Mouse (Mus musculus): Measurements from ENCODE around the gene Pafah1b2. TPM values are rescaled to one million over a fixed set of nuclear protein-coding genes. Genes with fewer than 3 reads are reported as not detected.

Pafah1b2 gene
- polyA plus RNA-seq, 1 experiment from 2014 or later: 291 TPM

GRCm38 (mm10) chr9:46038786-46039185 is 26.3 kb upstream of the Pafah1b2 start:
- no peaks in the 10 kb centered on the region for H3K4me1 ChIP-seq
- 94% methylated on average over 13 of the region's 13 CpGs for WGBS
- H3K27me3 ChIP-seq: no peaks in the 10 kb centered on the region
- peaks cover 5% of the 10 kb centered on the region for H3K36me3 ChIP-seq
- H3K27ac ChIP-seq (replicated peaks): no peak overlapping the region
- H3K9me3 ChIP-seq: no peaks in the 10 kb centered on the region
- ATAC-seq (ENCODE audit: low FRiP score, low read depth): no peak
- H3K4me3 ChIP-seq: no peak overlapping the region
- H3K4me2 ChIP-seq (replicated peaks): no peak overlapping the region
- no peak overlapping the region for H3K9ac ChIP-seq (replicated peaks)

GRCm38 (mm10) chr9:46036881-46037280 is 24.4 kb upstream of the Pafah1b2 start:
- Histone ChIP-seq H3K4me2 (replicated peaks) (no peak overlapping the region), H3K4me1 (no peaks in the 10 kb centered on the region), H3K9ac (replicated peaks) (no peak overlapping the region), H3K27me3 (no peaks in the 10 kb centered on the region), H3K4me3 (no peak overlapping the region), H3K9me3 (no peaks in the 10 kb centered on the region), H3K36me3 (peaks cover 5% of the 10 kb centered on the region), H3K27ac (replicated peaks) (no peak overlapping the region)
- no peak for ATAC-seq (ENCODE audit: low FRiP score, low read depth)
- WGBS: 94% methylated on average over 8 of the region's 8 CpGs

GRCm38 (mm10) chr9:46035290-46035871 is 22.9 kb upstream of the Pafah1b2 start:
- 77% methylated on average over 9 of the region's 9 CpGs for WGBS
- Histone ChIP-seq H3K4me1 (no peaks in the 10 kb centered on the region), H3K27me3 (no peaks in the 10 kb centered on the region), H3K4me2 (replicated peaks) (no peak overlapping the region), H3K4me3 (no peak overlapping the region), H3K36me3 (peaks cover 5% of the 10 kb centered on the region), H3K9ac (replicated peaks) (no peak overlapping the region), H3K9me3 (no peaks in the 10 kb centered on the region), H3K27ac (replicated peaks) (no peak overlapping the region)
- no peak for ATAC-seq (ENCODE audit: low FRiP score, low read depth)

- no peaks in the 10 kb centered on the region for H3K27me3 ChIP-seq
- H3K36me3 ChIP-seq: no peaks in the 10 kb centered on the region
- no peak overlapping the region for H3K4me3 ChIP-seq
- ATAC-seq (ENCODE audit: low FRiP score, low read depth): no peak
- H3K27ac ChIP-seq (replicated peaks): no peak overlapping the region
- 89% methylated on average over 3 of the region's 3 CpGs for WGBS
- no peak overlapping the region for H3K9ac ChIP-seq (replicated peaks)
- H3K4me1 ChIP-seq: peaks cover 8% of the 10 kb centered on the region; the same call in 1 of the 2 replicates
- no peaks in the 10 kb centered on the region for H3K9me3 ChIP-seq
- H3K4me2 ChIP-seq (replicated peaks): no peak overlapping the region
Observed at GRCm38 (mm10) chr9:46033862-46034261, 21.4 kb upstream of the Pafah1b2 start.

GRCm38 (mm10) chr9:46033058-46033457 is 20.6 kb upstream of the Pafah1b2 start:
- H3K4me2 ChIP-seq (replicated peaks): no peak overlapping the region
- no peak overlapping the region for H3K9ac ChIP-seq (replicated peaks)
- no peak overlapping the region for H3K4me3 ChIP-seq
- no peaks in the 10 kb centered on the region for H3K27me3 ChIP-seq
- H3K27ac ChIP-seq (replicated peaks): no peak overlapping the region
- ATAC-seq (ENCODE audit: low FRiP score, low read depth): no peak
- H3K4me1 ChIP-seq: peaks cover 11% of the 10 kb centered on the region; the same call in 1 of the 2 replicates
- no peaks in the 10 kb centered on the region for H3K36me3 ChIP-seq
- 100% methylated on average over 1 of the region's 1 CpGs for WGBS
- H3K9me3 ChIP-seq: no peaks in the 10 kb centered on the region

GRCm38 (mm10) chr9:46032190-46032589 is 19.7 kb upstream of the Pafah1b2 start:
- H3K27ac ChIP-seq (replicated peaks): no peak overlapping the region
- no peaks in the 10 kb centered on the region for H3K9me3 ChIP-seq
- WGBS: 82% methylated on average over 6 of the region's 6 CpGs
- no peaks in the 10 kb centered on the region for H3K36me3 ChIP-seq
- H3K4me3 ChIP-seq: no peak overlapping the region
- no peak overlapping the region for H3K4me2 ChIP-seq (replicated peaks)
- ATAC-seq (ENCODE audit: low FRiP score, low read depth): no peak
- peaks cover 15% of the 10 kb centered on the region; the same call in 1 of the 2 replicates for H3K4me1 ChIP-seq
- no peak overlapping the region for H3K9ac ChIP-seq (replicated peaks)
- no peaks in the 10 kb centered on the region for H3K27me3 ChIP-seq

- Histone ChIP-seq H3K4me3 (no peak overlapping the region), H3K4me1 (peaks cover 15% of the 10 kb centered on the region; the same call in 1 of the 2 replicates), H3K27me3 (no peaks in the 10 kb centered on the region), H3K36me3 (no peaks in the 10 kb centered on the region), H3K27ac (replicated peaks) (no peak overlapping the region), H3K4me2 (replicated peaks) (no peak overlapping the region), H3K9me3 (no peaks in the 10 kb centered on the region), H3K9ac (replicated peaks) (no peak overlapping the region)
- 86% methylated on average over 6 of the region's 6 CpGs for WGBS
- ATAC-seq (ENCODE audit: low FRiP score, low read depth): no peak
Observed at GRCm38 (mm10) chr9:46030968-46031367, 18.5 kb upstream of the Pafah1b2 start.

GRCm38 (mm10) chr9:46030184-46030583 is 17.7 kb upstream of the Pafah1b2 start:
- no peak for ATAC-seq (ENCODE audit: low FRiP score, low read depth)
- H3K36me3 ChIP-seq: no peaks in the 10 kb centered on the region
- 84% methylated on average over 5 of the region's 5 CpGs for WGBS

GRCm38 (mm10) chr9:46029534-46029933 is 17.0 kb upstream of the Pafah1b2 start:
- no peak overlapping the region for H3K27ac ChIP-seq (replicated peaks)
- no peaks in the 10 kb centered on the region for H3K27me3 ChIP-seq
- WGBS: 78% methylated on average over 6 of the region's 6 CpGs
- ATAC-seq (ENCODE audit: low FRiP score, low read depth): no peak
- H3K4me2 ChIP-seq (replicated peaks): no peak overlapping the region
- H3K36me3 ChIP-seq: no peaks in the 10 kb centered on the region
- no peaks in the 10 kb centered on the region for H3K9me3 ChIP-seq
- no peak overlapping the region for H3K4me3 ChIP-seq
- peaks cover 15% of the 10 kb centered on the region; the same call in 1 of the 2 replicates for H3K4me1 ChIP-seq
- H3K9ac ChIP-seq (replicated peaks): no peak overlapping the region

More at GRCm38 (mm10) chr9:46030184-46030583, 17.7 kb upstream of the Pafah1b2 start:
- Histone ChIP-seq H3K4me3 (no peak overlapping the region), H3K4me1 (peaks cover 15% of the 10 kb centered on the region; the same call in 1 of the 2 replicates), H3K27ac (replicated peaks) (no peak overlapping the region), H3K27me3 (no peaks in the 10 kb centered on the region), H3K4me2 (replicated peaks) (no peak overlapping the region), H3K9ac (replicated peaks) (no peak overlapping the region), H3K9me3 (no peaks in the 10 kb centered on the region)

GRCm38 (mm10) chr9:46027994-46028393 is 15.5 kb upstream of the Pafah1b2 start:
- no peak for ATAC-seq (ENCODE audit: low FRiP score, low read depth)
- Histone ChIP-seq H3K9me3 (no peaks in the 10 kb centered on the region), H3K4me2 (replicated peaks) (no peak overlapping the region), H3K36me3 (no peaks in the 10 kb centered on the region), H3K27ac (replicated peaks) (no peak overlapping the region), H3K4me3 (no peak overlapping the region), H3K27me3 (no peaks in the 10 kb centered on the region), H3K4me1 (peaks cover 15% of the 10 kb centered on the region; the same call in 1 of the 2 replicates), H3K9ac (replicated peaks) (no peak overlapping the region)
- WGBS: 25% methylated on average over 8 of the region's 8 CpGs

- Histone ChIP-seq H3K27ac (replicated peaks) (no peak overlapping the region), H3K9me3 (no peaks in the 10 kb centered on the region), H3K9ac (replicated peaks) (no peak overlapping the region), H3K4me3 (no peak overlapping the region), H3K4me2 (replicated peaks) (no peak overlapping the region), H3K36me3 (no peaks in the 10 kb centered on the region), H3K27me3 (no peaks in the 10 kb centered on the region), H3K4me1 (peaks cover 15% of the 10 kb centered on the region; the same call in 1 of the 2 replicates)
- no peak for ATAC-seq (ENCODE audit: low FRiP score, low read depth)
- 89% methylated on average over 9 of the region's 9 CpGs for WGBS
Observed at GRCm38 (mm10) chr9:46026058-46026849, 13.8 kb upstream of the Pafah1b2 start.

- no peak overlapping the region for H3K9ac ChIP-seq (replicated peaks)
- no peak overlapping the region for H3K27ac ChIP-seq (replicated peaks)
- no peaks in the 10 kb centered on the region for H3K9me3 ChIP-seq
- no peaks in the 10 kb centered on the region for H3K27me3 ChIP-seq
- H3K36me3 ChIP-seq: peaks cover 5% of the 10 kb centered on the region; the same call in 1 of the 2 replicates
- H3K4me3 ChIP-seq: no peak overlapping the region
- no peak for ATAC-seq (ENCODE audit: low FRiP score, low read depth)
- 93% methylated on average over 11 of the region's 11 CpGs for WGBS
- no peak overlapping the region for H3K4me2 ChIP-seq (replicated peaks)
- 0 out of 2 replicates have a peak, but pooled peaks cover 9% of the 10 kb centered on the region for H3K4me1 ChIP-seq
Observed at GRCm38 (mm10) chr9:46023591-46023990, 11.1 kb upstream of the Pafah1b2 start.
